Mouse (Mus musculus): ENCODE data around the gene 1600002K03Rik.

GRCm38 (mm10) chr10:80180823-80181222 lies 8.1 kb downstream of the 1600002K03Rik start:
- no peak for TF ChIP-seq CTCF (IDR thresholded peaks at IDR 0.05; ENCODE audit: low read depth, low read length)
- no peak for TF ChIP-seq POLR2A (IDR thresholded peaks at IDR 0.05; ENCODE audit: extremely low read depth, insufficient read depth, low read length)

All from liver, adult 2 months (tissue).